12 mouse cellular contexts compared by ENCODE assay signal in genomic region chr15:78402423-78402822, GRCm38 (mm10). TPM values are rescaled to one million over a fixed set of nuclear protein-coding genes. Genes with fewer than 3 reads are reported as not detected.
DNase-seq lines count a peak whose midpoint lies in the region; ATAC-seq lines count a peak whose summit lies in the region.
"Had no signal": no experiment of that assay in that cellular context is flagged by ENCODE, and none has a peak within 500 bp of the region (broad histone marks: within the 10 kb centered on the region; RNA-seq: fewer than 3 reads in every experiment).

No protein-coding gene starts in this region.

- H3K27ac ChIP-seq in embryonic facial prominence, embryonic 14.5 days (replicated peaks; ENCODE audit: low read depth, low read length) = no peak overlapping the region; the same call in 1 of the 2 replicates
- no peak overlapping the region for H3K27ac ChIP-seq in embryonic facial prominence, embryonic 10.5 days (replicated peaks)
- H3K27ac ChIP-seq in liver, embryonic 16.5 days (ENCODE audit: low read length) = peak overlapping the region; percentile 96
- no peak overlapping the region for H3K27ac ChIP-seq in limb, embryonic 10.5 days

- DNase-seq in embryonic facial prominence, embryonic 14.5 days (ENCODE audit: low spot score) = peak; percentile 52
- no peak for DNase-seq in embryonic facial prominence, embryonic 10.5 days (ENCODE audit: low spot score)
- DNase-seq in urinary bladder, postnatal 14 days (ENCODE audit: low spot score) = peak; percentile 37
- no peak for DNase-seq in urinary bladder, postnatal 10 days (ENCODE audit: low spot score)
- peak; percentile 67 for DNase-seq in testis, postnatal 14 days (ENCODE audit: low spot score)
- DNase-seq in layer of hippocampus, postnatal 25 days (ENCODE audit: extremely low spot score in 1 of 2, low spot score in 1 of 2) = no peak
- DNase-seq in limb, embryonic 10.5 days (ENCODE audit: low spot score) = no peak

- no peak overlapping the region for H3K9ac ChIP-seq in embryonic facial prominence, embryonic 14.5 days (ENCODE audit: low read depth, low read length)
- no peak overlapping the region; the same call in 1 of the 2 replicates for H3K9ac ChIP-seq in liver, embryonic 16.5 days (ENCODE audit: low read depth, low read length)
- H3K9ac ChIP-seq: limb, embryonic 13.5 days had no signal

- no peak overlapping the region for H3K4me3 ChIP-seq in embryonic facial prominence, embryonic 14.5 days (ENCODE audit: low read depth, low read length)
- H3K4me3 ChIP-seq in embryonic facial prominence, embryonic 10.5 days = no peak overlapping the region
- H3K4me3 ChIP-seq in liver, embryonic 16.5 days (ENCODE audit: low read depth, low read length) = 0 out of 2 replicates have a peak overlapping the region, but pooled peaks have one; percentile 69
- H3K4me3 ChIP-seq in limb, embryonic 10.5 days = no peak overlapping the region
- H3K4me3 ChIP-seq: limb, embryonic 13.5 days had no signal

- ATAC-seq in embryonic facial prominence, embryonic 14.5 days (ENCODE audit: low read depth) = no peak
- ATAC-seq in liver, embryonic 16.5 days (ENCODE audit: low read depth) = peak; percentile 13; the same call in 1 of the 2 replicates

- peaks cover 22% of the 10 kb centered on the region for H3K4me1 ChIP-seq in embryonic facial prominence, embryonic 14.5 days (ENCODE audit: control insufficient read depth, insufficient read depth, low read length)
- peaks cover 50% of the 10 kb centered on the region for H3K4me1 ChIP-seq in embryonic facial prominence, embryonic 10.5 days
- peaks cover 45% of the 10 kb centered on the region for H3K4me1 ChIP-seq in liver, embryonic 16.5 days (ENCODE audit: control insufficient read depth, low read depth, low read length)
- peaks cover 35% of the 10 kb centered on the region for H3K4me1 ChIP-seq in limb, embryonic 10.5 days

- WGBS in embryonic facial prominence, embryonic 14.5 days = 63% methylated on average over 7 of the region's 7 CpGs
- WGBS in embryonic facial prominence, embryonic 10.5 days = 78% methylated on average over 7 of the region's 7 CpGs
- 65% methylated on average over 7 of the region's 7 CpGs for WGBS in liver, embryonic 16.5 days (ENCODE audit: insufficient replicate concordance)
- WGBS in limb, embryonic 10.5 days = 82% methylated on average over 7 of the region's 7 CpGs

- H3K27me3 ChIP-seq in embryonic facial prominence, embryonic 14.5 days (replicated peaks; ENCODE audit: control insufficient read depth, insufficient read depth, low read length) = no peaks in the 10 kb centered on the region
- peaks cover 9% of the 10 kb centered on the region; the same call in 1 of the 2 replicates for H3K27me3 ChIP-seq in embryonic facial prominence, embryonic 10.5 days (replicated peaks; ENCODE audit: low read depth, poor library complexity, severe bottlenecking)
- H3K27me3 ChIP-seq in liver, embryonic 16.5 days (ENCODE audit: control insufficient read depth, insufficient read depth, low read depth, low read length) = no peaks in the 10 kb centered on the region
- H3K27me3 ChIP-seq in limb, embryonic 10.5 days (ENCODE audit: low read depth, poor library complexity, severe bottlenecking) = 0 out of 2 replicates have a peak, but pooled peaks cover under 1% of the 10 kb centered on the region
- H3K27me3 ChIP-seq: limb, embryonic 13.5 days had no signal

- no peak overlapping the region for H3K4me2 ChIP-seq in embryonic facial prominence, embryonic 14.5 days (ENCODE audit: low read depth, low read length)
- peak overlapping the region; percentile 77 for H3K4me2 ChIP-seq in liver, embryonic 16.5 days (ENCODE audit: low read depth, low read length)
- H3K4me2 ChIP-seq: limb, embryonic 13.5 days had no signal

- H3K9me3 ChIP-seq in embryonic facial prominence, embryonic 14.5 days (ENCODE audit: control insufficient read depth, low read length) = no peaks in the 10 kb centered on the region
- H3K9me3 ChIP-seq in embryonic facial prominence, embryonic 10.5 days = no peaks in the 10 kb centered on the region
- H3K9me3 ChIP-seq in liver, embryonic 16.5 days (replicated peaks; ENCODE audit: control insufficient read depth, low read length) = no peaks in the 10 kb centered on the region
- H3K9me3 ChIP-seq in limb, embryonic 10.5 days (replicated peaks) = no peaks in the 10 kb centered on the region
- H3K9me3 ChIP-seq: limb, embryonic 13.5 days had no signal

- no peaks in the 10 kb centered on the region for H3K36me3 ChIP-seq in embryonic facial prominence, embryonic 14.5 days (ENCODE audit: control insufficient read depth, insufficient read depth, low read length)
- H3K36me3 ChIP-seq in embryonic facial prominence, embryonic 10.5 days (replicated peaks) = no peaks in the 10 kb centered on the region
- no peaks in the 10 kb centered on the region for H3K36me3 ChIP-seq in liver, embryonic 16.5 days (ENCODE audit: control insufficient read depth, insufficient read depth)
- no peaks in the 10 kb centered on the region for H3K36me3 ChIP-seq in limb, embryonic 10.5 days
- H3K36me3 ChIP-seq: limb, embryonic 13.5 days had no signal

RNA-seq across cellular contexts. Expression of gene Tst, which starts 3.3 kb away (rescaled TPM):
- polyA plus RNA-seq in embryonic facial prominence, embryonic 14.5 days (2014; fragmentation: Nextera tagmentation; extraction: Ambion mirVana) = 35.0 and 39.1 TPM in 2 replicates
- 10.4 and 12.7 TPM in 2 replicates for polyA plus RNA-seq in embryonic facial prominence, embryonic 10.5 days (2016; fragmentation: Nextera tagmentation; extraction: Ambion mirVana)
- 240 and 265 TPM in 2 replicates for polyA plus RNA-seq in liver, embryonic 16.5 days (2015; fragmentation: Nextera tagmentation; extraction: Ambion mirVana)
- total RNA-seq in layer of hippocampus, postnatal 25 days (2021) = 10 to 100 TPM; 41.4 to 42.4 TPM
- 8.1 and 8.5 TPM in 2 replicates for polyA plus RNA-seq in limb, embryonic 10.5 days (2016; fragmentation: Nextera tagmentation; extraction: Ambion mirVana)

RNA-seq across cellular contexts. Expression of gene Mpst, which starts 3.8 kb away (rescaled TPM):
- polyA plus RNA-seq in embryonic facial prominence, embryonic 14.5 days (2014; fragmentation: Nextera tagmentation; extraction: Ambion mirVana) = 3.0 and 3.5 TPM in 2 replicates
- 0.98 and 1.1 TPM in 2 replicates for polyA plus RNA-seq in embryonic facial prominence, embryonic 10.5 days (2016; fragmentation: Nextera tagmentation; extraction: Ambion mirVana)
- 5.9 and 7.5 TPM in 2 replicates for polyA plus RNA-seq in liver, embryonic 16.5 days (2015; fragmentation: Nextera tagmentation; extraction: Ambion mirVana)
- total RNA-seq in layer of hippocampus, postnatal 25 days (2021) = 10 to 100 TPM; 33.6 to 39.4 TPM
- polyA plus RNA-seq in limb, embryonic 10.5 days (2016; fragmentation: Nextera tagmentation; extraction: Ambion mirVana) = 1.1 and 2.1 TPM in 2 replicates

RNA-seq across cellular contexts. Expression of gene Tex33, which starts 6.7 kb away (rescaled TPM):
- not detected in 2 replicates for polyA plus RNA-seq in embryonic facial prominence, embryonic 14.5 days (2014; fragmentation: Nextera tagmentation; extraction: Ambion mirVana)
- not detected in 2 replicates for polyA plus RNA-seq in embryonic facial prominence, embryonic 10.5 days (2016; fragmentation: Nextera tagmentation; extraction: Ambion mirVana)
- 0.13 TPM in 1 of 2 replicates, not detected in the other for polyA plus RNA-seq in liver, embryonic 16.5 days (2015; fragmentation: Nextera tagmentation; extraction: Ambion mirVana)
- not detected for total RNA-seq in layer of hippocampus, postnatal 25 days (2021)
- polyA plus RNA-seq in limb, embryonic 10.5 days (2016; fragmentation: Nextera tagmentation; extraction: Ambion mirVana) = not detected in 2 replicates
- total RNA-seq: neutrophil, adult 5-6 weeks had no signal
- polyA plus RNA-seq: cortical plate, adult 2 months; limb, embryonic 13.5 days; urinary bladder, adult 2 months had no signal

RNA-seq across cellular contexts. Expression of gene Kctd17, which starts 25.9 kb away (rescaled TPM):
- 46.9 and 54.1 TPM in 2 replicates for polyA plus RNA-seq in embryonic facial prominence, embryonic 14.5 days (2014; fragmentation: Nextera tagmentation; extraction: Ambion mirVana)
- polyA plus RNA-seq in embryonic facial prominence, embryonic 10.5 days (2016; fragmentation: Nextera tagmentation; extraction: Ambion mirVana) = 49.6 and 51.6 TPM in 2 replicates
- 3.6 and 4.9 TPM in 2 replicates for polyA plus RNA-seq in liver, embryonic 16.5 days (2015; fragmentation: Nextera tagmentation; extraction: Ambion mirVana)
- 100 to 1,000 TPM; 257 to 260 TPM for total RNA-seq in layer of hippocampus, postnatal 25 days (2021)
- 42.8 and 49.9 TPM in 2 replicates for polyA plus RNA-seq in limb, embryonic 10.5 days (2016; fragmentation: Nextera tagmentation; extraction: Ambion mirVana)
- total RNA-seq: neutrophil, adult 5-6 weeks had no signal

Comparison
In these comparisons a context has a peak if more than half of its experiments do, and no peak if none do; other contexts are left out.
1. DNase-seq: peak in embryonic facial prominence, embryonic 14.5 days (single experiment), urinary bladder, postnatal 14 days (single experiment) and testis, postnatal 14 days (single experiment); none in embryonic facial prominence, embryonic 10.5 days (single experiment), urinary bladder, postnatal 10 days (single experiment), layer of hippocampus, postnatal 25 days (0 of 2) and limb, embryonic 10.5 days (single experiment).